Mouse (Mus musculus) hindbrain, embryonic 13.5 days (tissue): Measurements from ENCODE around the gene Pianp. TPM values are rescaled to one million over a fixed set of nuclear protein-coding genes. Genes with fewer than 3 reads are reported as not detected.
"Not testable (repeated sequence)": the region's sequence is repeated elsewhere in the genome, so short reads cannot be mapped to it uniquely, and the experiment has no call there.

Experiments used
- ATAC-seq: fragments of 200-750 bp; cut with Nextera tagmentation; 2 replicates; pipeline ENCODE4 v1.8.0; 2017; ENCODE audit warnings: moderate TSS enrichment; ENCODE audit not compliant: low FRiP score
- H3K27ac ChIP-seq: fragments of 300-500 bp; sonication (generic); 2 replicates; pipeline ENCODE4 v1.5.1; 2015; ENCODE audit warnings: inconsistent platforms, mild to moderate bottlenecking, moderate library complexity
- H3K27me3 ChIP-seq: fragments of 300-500 bp; sonication (generic); 2 replicates; pipeline ENCODE4 v1.6.1; 2015; ENCODE audit warnings: mild to moderate bottlenecking, inconsistent platforms
- H3K36me3 ChIP-seq: fragments of 300-500 bp; sonication (generic); 2 replicates; pipeline ENCODE4 v1.6.1; 2015; ENCODE audit warnings: mild to moderate bottlenecking, inconsistent platforms
- H3K4me1 ChIP-seq: fragments of 300-500 bp; sonication (generic); replicated peaks from 2 replicates; pipeline ENCODE4 v1.6.1; 2015; ENCODE audit warnings: inconsistent platforms
- H3K4me2 ChIP-seq: fragments of 300-500 bp; sonication (generic); 2 replicates; pipeline ENCODE4 v1.6.1; 2015; ENCODE audit warnings: inconsistent platforms, mild to moderate bottlenecking, moderate library complexity
- H3K4me3 ChIP-seq: fragments of 300-500 bp; sonication (generic); 2 replicates; pipeline ENCODE4 v1.5.1; 2015; ENCODE audit warnings: mild to moderate bottlenecking, inconsistent platforms
- H3K9ac ChIP-seq: fragments of 300-500 bp; sonication (generic); 2 replicates; pipeline ENCODE4 v1.6.1; 2015; ENCODE audit warnings: mild to moderate bottlenecking, inconsistent platforms
- H3K9me3 ChIP-seq: fragments of 300-500 bp; sonication (generic); 2 replicates; pipeline ENCODE4 v1.6.1; 2016; ENCODE audit warnings: inconsistent platforms
- WGBS: fragments of 180-500 bp; shearing (Covaris S2); methylation state at CpG from one replicate; pipeline ENCODE4 v1.1.7; 2015; 5-methylcytosine and 5-hydroxymethylcytosine counted together
- polyA plus RNA-seq: library from polyadenylated mRNA; unstranded; fragments of >200 nt; fragmentation: Nextera tagmentation; extraction: Ambion mirVana; gene quantifications from 2 replicates; pipeline ENCODE4 v1.2.1, GENCODE M21; 2015

Gene Pianp
- polyA plus RNA-seq, 1 experiment from 2014 or later = 29.3 TPM

GRCm38 (mm10) chr6:125009181-125010073, 12.9 kb downstream of the Pianp start:
- Histone ChIP-seq H3K4me1 (peaks cover 47% of the 10 kb centered on the region), H3K36me3 (peaks cover 26% of the 10 kb centered on the region), H3K9me3 (no peaks in the 10 kb centered on the region), H3K4me2 (peak overlapping the region; percentile 76), H3K27ac (peak overlapping the region; percentile 99), H3K4me3 (peak overlapping the region; percentile 67), H3K27me3 (0 out of 2 replicates have a peak, but pooled peaks cover under 1% of the 10 kb centered on the region), H3K9ac (peak overlapping the region; percentile 90)
- ATAC-seq = peak; percentile 86
- under 1% methylated on average over 67 of the region's 78 CpGs for WGBS

GRCm38 (mm10) chr6:125017682-125018081, 21.2 kb downstream of the Pianp start:
- no peak for ATAC-seq

GRCm38 (mm10) chr6:125030532-125030931, 34.0 kb downstream of the Pianp start:
- H3K4me3 ChIP-seq, H3K4me1 ChIP-seq, ATAC-seq, H3K9ac ChIP-seq, H3K9me3 ChIP-seq, H3K4me2 ChIP-seq, H3K27me3 ChIP-seq, H3K27ac ChIP-seq: not testable (repeated sequence)
- peaks cover 59% of the 10 kb centered on the region for H3K36me3 ChIP-seq
- 39% methylated on average over 8 of the region's 9 CpGs for WGBS

More at GRCm38 (mm10) chr6:125017682-125018081, 21.2 kb downstream of the Pianp start:
- no peaks in the 10 kb centered on the region for H3K27me3 ChIP-seq
- 97% methylated on average over 3 of the region's 3 CpGs for WGBS
- no peak overlapping the region for H3K4me2 ChIP-seq
- no peak overlapping the region for H3K4me3 ChIP-seq
- H3K4me1 ChIP-seq = peaks cover 4% of the 10 kb centered on the region
- H3K9me3 ChIP-seq = no peaks in the 10 kb centered on the region
- H3K36me3 ChIP-seq = peaks cover 68% of the 10 kb centered on the region
- no peak overlapping the region for H3K27ac ChIP-seq
- H3K9ac ChIP-seq = no peak overlapping the region

GRCm38 (mm10) chr6:125031604-125032003, 35.1 kb downstream of the Pianp start:
- ATAC-seq = no peak

GRCm38 (mm10) chr6:125038666-125039065, 42.2 kb downstream of the Pianp start:
- Histone ChIP-seq H3K9me3 (no peaks in the 10 kb centered on the region), H3K27ac (peak overlapping the region; percentile 41; the same call in 1 of the 2 replicates), H3K27me3 (no peaks in the 10 kb centered on the region), H3K4me2 (peak overlapping the region; percentile 54), H3K4me3 (peak overlapping the region; percentile 80), H3K36me3 (peaks cover 40% of the 10 kb centered on the region), H3K4me1 (peaks cover 21% of the 10 kb centered on the region), H3K9ac (no peak overlapping the region; the same call in 1 of the 2 replicates)
- WGBS = 92% methylated on average over 4 of the region's 4 CpGs
- no peak for ATAC-seq

More at GRCm38 (mm10) chr6:125031604-125032003, 35.1 kb downstream of the Pianp start:
- no peak overlapping the region; the same call in 1 of the 2 replicates for H3K27ac ChIP-seq
- no peak overlapping the region for H3K4me3 ChIP-seq
- no peaks in the 10 kb centered on the region for H3K27me3 ChIP-seq
- H3K4me2 ChIP-seq = no peak overlapping the region
- H3K36me3 ChIP-seq = peaks cover 60% of the 10 kb centered on the region
- no peaks in the 10 kb centered on the region for H3K4me1 ChIP-seq
- H3K9ac ChIP-seq = no peak overlapping the region
- no peaks in the 10 kb centered on the region for H3K9me3 ChIP-seq
- 91% methylated on average over 16 of the region's 16 CpGs for WGBS

- H3K27me3 ChIP-seq = no peaks in the 10 kb centered on the region
- H3K9me3 ChIP-seq = no peaks in the 10 kb centered on the region
- peak overlapping the region; percentile 80 for H3K4me3 ChIP-seq
- peaks cover 40% of the 10 kb centered on the region for H3K36me3 ChIP-seq
- peak overlapping the region; percentile 41; the same call in 1 of the 2 replicates for H3K27ac ChIP-seq
- peak; percentile 27 for ATAC-seq
- WGBS = 8% methylated on average over 8 of the region's 8 CpGs
- H3K4me2 ChIP-seq = peak overlapping the region; percentile 54
- H3K9ac ChIP-seq = no peak overlapping the region; the same call in 1 of the 2 replicates
- H3K4me1 ChIP-seq = peaks cover 21% of the 10 kb centered on the region
Measured at GRCm38 (mm10) chr6:125039131-125039530, 42.6 kb downstream of the Pianp start.

GRCm38 (mm10) chr6:125039533-125040153, 43.1 kb downstream of the Pianp start, which contains the start of gene Ing4:
Ing4 (plus strand) TSS chr6:125039760.
- Histone ChIP-seq H3K4me1 (peaks cover 21% of the 10 kb centered on the region), H3K27ac (peak within 1 kb of the TSS; percentile 86), H3K4me3 (peak within 1 kb of the TSS; percentile 80), H3K9me3 (no peaks in the 10 kb centered on the region), H3K27me3 (no peaks in the 10 kb centered on the region), H3K4me2 (peak within 1 kb of the TSS; percentile 74), H3K9ac (peak within 1 kb of the TSS; percentile 85), H3K36me3 (peaks cover 43% of the 10 kb centered on the region)
- under 1% methylated on average over 26 of the region's 26 CpGs for WGBS
- peak; percentile 96 for ATAC-seq

- Histone ChIP-seq H3K27me3 (no peaks in the 10 kb centered on the region), H3K36me3 (peaks cover 42% of the 10 kb centered on the region), H3K4me1 (peaks cover 21% of the 10 kb centered on the region), H3K9me3 (no peaks in the 10 kb centered on the region), H3K9ac (peak overlapping the region; percentile 85), H3K4me3 (peak overlapping the region; percentile 80), H3K4me2 (peak overlapping the region; percentile 74), H3K27ac (peak overlapping the region; percentile 86)
- 28% methylated on average over 7 of the region's 7 CpGs for WGBS
- ATAC-seq = no peak
Measured at GRCm38 (mm10) chr6:125040221-125040620, 43.7 kb downstream of the Pianp start.

- WGBS = 91% methylated on average over 7 of the region's 7 CpGs
- Histone ChIP-seq H3K9me3 (no peaks in the 10 kb centered on the region), H3K36me3 (peaks cover 41% of the 10 kb centered on the region), H3K27ac (no peak overlapping the region), H3K4me1 (peaks cover 21% of the 10 kb centered on the region), H3K4me2 (peak overlapping the region; percentile 74), H3K27me3 (no peaks in the 10 kb centered on the region), H3K4me3 (peak overlapping the region; percentile 80; the same call in 1 of the 2 replicates), H3K9ac (no peak overlapping the region)
- no peak for ATAC-seq
Measured at GRCm38 (mm10) chr6:125041047-125041446, 44.6 kb downstream of the Pianp start.

- Histone ChIP-seq H3K4me3 (no peak overlapping the region), H3K27ac (no peak overlapping the region), H3K4me2 (no peak overlapping the region), H3K9me3 (no peaks in the 10 kb centered on the region), H3K36me3 (peaks cover 41% of the 10 kb centered on the region), H3K27me3 (no peaks in the 10 kb centered on the region), H3K4me1 (peaks cover 24% of the 10 kb centered on the region), H3K9ac (no peak overlapping the region)
- no peak for ATAC-seq
- WGBS = 97% methylated on average over 7 of the region's 7 CpGs
Measured at GRCm38 (mm10) chr6:125042081-125042480, 45.6 kb downstream of the Pianp start.

- Histone ChIP-seq H3K27me3 (no peaks in the 10 kb centered on the region), H3K36me3 (peaks cover 79% of the 10 kb centered on the region), H3K4me1 (0 out of 2 replicates have a peak, but pooled peaks cover 6% of the 10 kb centered on the region), H3K27ac (no peak overlapping the region), H3K4me3 (no peak overlapping the region), H3K9me3 (no peaks in the 10 kb centered on the region), H3K9ac (no peak overlapping the region), H3K4me2 (no peak overlapping the region)
- ATAC-seq = peak; percentile 66
- 35% methylated on average over 5 of the region's 5 CpGs for WGBS
Measured at GRCm38 (mm10) chr6:125046691-125047090, 50.2 kb downstream of the Pianp start.

GRCm38 (mm10) chr6:125049678-125050077, 53.2 kb downstream of the Pianp start, which contains the start of gene Acrbp:
Acrbp (plus strand) TSS chr6:125049689.
- no peak within 1 kb of the TSS for H3K27ac ChIP-seq
- no peaks in the 10 kb centered on the region for H3K9me3 ChIP-seq
- H3K36me3 ChIP-seq = peaks cover 96% of the 10 kb centered on the region
- 0 out of 2 replicates have a peak, but pooled peaks cover 6% of the 10 kb centered on the region for H3K4me1 ChIP-seq
- H3K27me3 ChIP-seq = no peaks in the 10 kb centered on the region
- ATAC-seq = no peak
- H3K4me2 ChIP-seq = no peak within 1 kb of the TSS
- H3K9ac ChIP-seq = peak within 1 kb of the TSS; percentile 24; the same call in 1 of the 2 replicates
- H3K4me3 ChIP-seq = no peak within 1 kb of the TSS
- 37% methylated on average over 20 of the region's 20 CpGs for WGBS
